30 mouse cellular contexts compared by ENCODE assay signal in the genomic region with DNA sequence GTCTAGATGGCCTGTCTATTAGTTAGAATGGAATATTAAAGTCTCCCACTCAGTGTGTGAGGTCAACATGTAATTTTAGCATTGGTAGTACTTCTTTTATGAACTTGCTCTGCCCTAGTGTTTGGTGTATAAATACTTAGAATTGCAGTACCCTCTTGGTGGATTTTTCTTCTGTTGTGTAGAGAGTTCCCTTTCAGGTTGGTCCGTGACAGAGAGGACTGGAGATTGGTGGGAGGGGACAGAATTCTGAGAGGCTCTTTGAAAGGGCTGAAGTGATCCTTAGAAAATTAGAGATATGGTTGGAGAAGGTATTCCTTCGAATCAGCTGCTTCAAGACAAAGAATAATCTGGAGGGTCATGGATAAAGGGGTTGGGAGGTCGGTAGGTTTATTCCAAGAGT.
"Had no signal": no experiment of that assay in that cellular context is flagged by ENCODE, and none has a peak within 500 bp of the region (broad histone marks: within the 10 kb centered on the region; RNA-seq: fewer than 3 reads in every experiment).

No protein-coding gene starts in this region.

- H3K4me1 ChIP-seq: limb, embryonic 10.5 days; limb, embryonic 12.5 days; limb, embryonic 13.5 days; limb, embryonic 15.5 days; liver, embryonic 12.5 days; liver, embryonic 13.5 days; liver, embryonic 15.5 days; lung, embryonic 15.5 days; megakaryocyte, embryonic 14.5 days; midbrain, embryonic 10.5 days; midbrain, embryonic 12.5 days; midbrain, embryonic 13.5 days; midbrain, embryonic 15.5 days; neural tube, embryonic 12.5 days had no signal

- H3K4me2 ChIP-seq: limb, embryonic 12.5 days; limb, embryonic 13.5 days; limb, embryonic 15.5 days; liver, embryonic 11.5 days; liver, embryonic 12.5 days; liver, embryonic 13.5 days; liver, embryonic 15.5 days; lung, embryonic 15.5 days; midbrain, embryonic 11.5 days; midbrain, embryonic 12.5 days; midbrain, embryonic 13.5 days; midbrain, embryonic 15.5 days; neural tube, embryonic 12.5 days had no signal

- H3K4me3 ChIP-seq: left cerebral cortex, adult 2 months; limb, embryonic 10.5 days; limb, embryonic 12.5 days; limb, embryonic 13.5 days; limb, embryonic 15.5 days; liver, embryonic 12.5 days; liver, embryonic 13.5 days; liver, embryonic 15.5 days; lung, embryonic 15.5 days; megakaryocyte, embryonic 14.5 days; midbrain, embryonic 10.5 days; midbrain, embryonic 12.5 days; midbrain, embryonic 13.5 days; midbrain, embryonic 15.5 days; myocyte; neural tube, embryonic 12.5 days had no signal

- H3K36me3 ChIP-seq: limb, embryonic 10.5 days; limb, embryonic 12.5 days; limb, embryonic 13.5 days; limb, embryonic 15.5 days; liver, embryonic 12.5 days; liver, embryonic 13.5 days; liver, embryonic 15.5 days; lung, embryonic 15.5 days; midbrain, embryonic 10.5 days; midbrain, embryonic 12.5 days; midbrain, embryonic 13.5 days; midbrain, embryonic 15.5 days; neural tube, embryonic 12.5 days had no signal

- H3K9ac ChIP-seq: limb, embryonic 12.5 days; limb, embryonic 13.5 days; limb, embryonic 15.5 days; liver, embryonic 12.5 days; liver, embryonic 13.5 days; liver, embryonic 14.5 days; liver, embryonic 15.5 days; liver, postnatal 0 days; lung, embryonic 15.5 days; midbrain, embryonic 12.5 days; midbrain, embryonic 13.5 days; midbrain, embryonic 15.5 days; neural tube, embryonic 12.5 days had no signal

- H3K27me3 ChIP-seq: limb, embryonic 12.5 days; limb, embryonic 13.5 days; limb, embryonic 15.5 days; liver, embryonic 12.5 days; liver, embryonic 13.5 days; liver, embryonic 15.5 days; lung, embryonic 15.5 days; megakaryocyte, embryonic 14.5 days; midbrain, embryonic 12.5 days; midbrain, embryonic 13.5 days; midbrain, embryonic 15.5 days; neural tube, embryonic 12.5 days had no signal

- DNase-seq: layer of hippocampus, postnatal 36 days; left cerebral cortex, postnatal 4 days; liver; liver, embryonic 13.5 days; liver, postnatal 0 days; lung, adult 18-20 months; lung, postnatal 10 days; lung, postnatal 36 days; lung, postnatal 4 days; midbrain, embryonic 14.5 days had no signal

- H3K27ac ChIP-seq: left cerebral cortex, adult 2 months; limb, embryonic 10.5 days; limb, embryonic 12.5 days; limb, embryonic 13.5 days; limb, embryonic 15.5 days; liver, embryonic 12.5 days; liver, embryonic 13.5 days; liver, embryonic 14.5 days; liver, embryonic 15.5 days; lung, embryonic 15.5 days; macrophage; midbrain, embryonic 10.5 days; midbrain, embryonic 12.5 days; midbrain, embryonic 13.5 days; midbrain, embryonic 15.5 days; neural tube, embryonic 12.5 days had no signal

- H3K9me3 ChIP-seq: limb, embryonic 10.5 days; limb, embryonic 12.5 days; limb, embryonic 13.5 days; limb, embryonic 15.5 days; liver, embryonic 12.5 days; liver, embryonic 13.5 days; liver, embryonic 15.5 days; lung, embryonic 15.5 days; midbrain, embryonic 10.5 days; midbrain, embryonic 12.5 days; midbrain, embryonic 13.5 days; midbrain, embryonic 15.5 days; neural tube, embryonic 12.5 days had no signal

- ATAC-seq: liver, embryonic 12.5 days; liver, postnatal 0 days; midbrain, embryonic 13.5 days; midbrain, embryonic 15.5 days; midbrain, embryonic 16.5 days had no signal
